Mouse (Mus musculus) embryonic facial prominence, embryonic 10.5 days (tissue): ENCODE measurements around the gene Mrgprg. TPM values are rescaled to one million over a fixed set of nuclear protein-coding genes. Genes with fewer than 3 reads are reported as not detected.

Experiments used
- DNase-seq: peaks from one replicate; pipeline ENCODE4 v3.0.0-alpha.2; 2017; ENCODE audit warnings: low spot score
- H3K27ac ChIP-seq: fragments of 300-500 bp; sonication (generic); replicated peaks from 2 replicates; pipeline ENCODE4 v1.5.1; 2016; ENCODE audit warnings: mild to moderate bottlenecking
- H3K27me3 ChIP-seq: fragments of 300-500 bp; sonication (generic); replicated peaks from 2 replicates; pipeline ENCODE4 v1.6.1; 2016; ENCODE audit warnings: low read depth, mild to moderate bottlenecking; ENCODE audit not compliant: poor library complexity, severe bottlenecking
- H3K36me3 ChIP-seq: fragments of 300-500 bp; sonication (generic); replicated peaks from 2 replicates; pipeline ENCODE4 v1.6.1; 2016; ENCODE audit warnings: mild to moderate bottlenecking, moderate library complexity
- H3K4me1 ChIP-seq: fragments of 300-500 bp; sonication (generic); 2 replicates; pipeline ENCODE4 v1.6.1; 2016
- H3K4me3 ChIP-seq: fragments of 300-500 bp; sonication (generic); 2 replicates; pipeline ENCODE4 v1.5.1; 2016; ENCODE audit warnings: mild to moderate bottlenecking, moderate library complexity
- H3K9me3 ChIP-seq: fragments of 300-500 bp; sonication (generic); 2 replicates; pipeline ENCODE4 v1.6.1; 2016; ENCODE audit warnings: mild to moderate bottlenecking
- WGBS: fragments of 180-500 bp; shearing (Covaris S2); methylation state at CpG from one replicate; pipeline ENCODE4 v1.1.7; 2016; 5-methylcytosine and 5-hydroxymethylcytosine counted together
- microRNA-seq: library from miRNA; unstranded; fragments of <30 nt; microRNA quantifications from one replicate; pipeline ENCODE4, GENCODE M21; 2017
- polyA plus RNA-seq: library from polyadenylated mRNA; unstranded; fragments of >200 nt; fragmentation: Nextera tagmentation; extraction: Ambion mirVana; gene quantifications from 2 replicates; pipeline ENCODE4 v1.2.1, GENCODE M21; 2016

The Mrgprg gene
- polyA plus RNA-seq, 1 experiment from 2014 or later: not detected

- Histone ChIP-seq H3K27me3 (no peaks in the 10 kb centered on the region), H3K9me3 (no peaks in the 10 kb centered on the region), H3K27ac (no peak overlapping the region), H3K4me1 (peaks cover 15% of the 10 kb centered on the region), H3K36me3 (peaks cover 16% of the 10 kb centered on the region; the same call in 1 of the 2 replicates), H3K4me3 (no peak overlapping the region)
- 82% methylated on average over 1 of the region's 1 CpGs for WGBS
- DNase-seq: no peak
These were observed 49.0 kb downstream of the Mrgprg start for GRCm38 (mm10) chr7:143717811-143718210.

Small RNA genes within 50 kb of the gene (microRNA-seq; reads per million reads assigned to microRNA genes)
- gene Gm22064: not detected

Other genes with a start within 250 kb of the Mrgprg start
- 377 and 391 TPM in 2 replicates for gene Nap1l4, start 217.9 kb downstream of the Mrgprg start, polyA plus RNA-seq
- gene Cars, start 166.9 kb downstream of the Mrgprg start, polyA plus RNA-seq: 79.5 and 80.7 TPM in 2 replicates
- gene Tnfrsf26, start 138.3 kb downstream of the Mrgprg start, polyA plus RNA-seq: 0.17 and 0.30 TPM in 2 replicates
- 9.7 and 12.2 TPM in 2 replicates for gene Tnfrsf22, start 117.3 kb downstream of the Mrgprg start, polyA plus RNA-seq
- gene Tnfrsf23, start 81.1 kb downstream of the Mrgprg start, polyA plus RNA-seq: 0.35 and 0.65 TPM in 2 replicates
- gene Osbpl5, start 10.0 kb downstream of the Mrgprg start, polyA plus RNA-seq: 15.8 and 16.8 TPM in 2 replicates
- gene Mrgpre, start 17.5 kb upstream of the Mrgprg start, polyA plus RNA-seq: 1.8 TPM in 2 replicates
- gene Nadsyn1, start 55.9 kb upstream of the Mrgprg start, polyA plus RNA-seq: 7.7 and 10.0 TPM in 2 replicates
- 68.3 and 79.2 TPM in 2 replicates for gene Dhcr7, start 56.2 kb upstream of the Mrgprg start, polyA plus RNA-seq
- not detected in 2 replicates for gene Gm498, start 99.8 kb upstream of the Mrgprg start, polyA plus RNA-seq
- 0.75 and 0.80 TPM in 2 replicates for gene Shank2, start 234.9 kb upstream of the Mrgprg start, polyA plus RNA-seq